Mouse (Mus musculus) testis, adult 2 months (tissue): ENCODE measurements around the gene Snd1.

Source experiments
- CTCF ChIP-seq: fragments of 200-500 bp; IDR thresholded peaks from 2 replicates; pipeline ENCODE4 v1.5.1; 2012; ENCODE audit warnings: low read depth, mild to moderate bottlenecking, inconsistent platforms, low read length, moderate library complexity; ENCODE audit not compliant: control insufficient read depth, insufficient read depth, insufficient replicate concordance
- POLR2A ChIP-seq: fragments of 200-500 bp; IDR thresholded peaks from 2 replicates; pipeline ENCODE4 v1.6.1; 2012; ENCODE audit warnings: low read depth, mild to moderate bottlenecking, inconsistent platforms, low read length, moderate library complexity; ENCODE audit not compliant: control insufficient read depth

DNA sequence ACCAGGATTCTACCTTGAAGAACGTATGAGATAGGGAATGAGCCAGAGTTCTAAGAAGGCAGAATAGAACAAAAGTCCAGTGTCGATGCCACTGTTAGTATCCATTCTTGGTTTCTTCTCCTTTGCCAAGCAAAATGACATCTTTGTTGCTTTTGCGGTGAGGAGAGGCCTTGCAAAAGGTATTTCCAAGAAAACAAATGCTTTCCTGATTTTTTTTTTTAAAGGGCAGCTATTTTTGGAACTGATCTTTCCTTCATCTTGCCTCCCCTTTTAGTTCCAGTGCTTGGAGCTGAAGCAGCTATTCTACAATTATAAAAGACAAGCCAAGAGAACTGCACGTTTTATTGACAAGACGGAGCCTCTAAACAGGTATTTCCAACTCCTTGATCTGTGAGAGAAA is at the start of gene Snd1:
- no peak for TF ChIP-seq CTCF
- no peak for TF ChIP-seq POLR2A
